Mouse (Mus musculus): ENCODE results near the gene Snx9. TPM values are rescaled to one million over a fixed set of nuclear protein-coding genes. Genes with fewer than 3 reads are reported as not detected.

The Snx9 gene
- total RNA-seq, 1 experiment: 8.8 TPM

DNA sequence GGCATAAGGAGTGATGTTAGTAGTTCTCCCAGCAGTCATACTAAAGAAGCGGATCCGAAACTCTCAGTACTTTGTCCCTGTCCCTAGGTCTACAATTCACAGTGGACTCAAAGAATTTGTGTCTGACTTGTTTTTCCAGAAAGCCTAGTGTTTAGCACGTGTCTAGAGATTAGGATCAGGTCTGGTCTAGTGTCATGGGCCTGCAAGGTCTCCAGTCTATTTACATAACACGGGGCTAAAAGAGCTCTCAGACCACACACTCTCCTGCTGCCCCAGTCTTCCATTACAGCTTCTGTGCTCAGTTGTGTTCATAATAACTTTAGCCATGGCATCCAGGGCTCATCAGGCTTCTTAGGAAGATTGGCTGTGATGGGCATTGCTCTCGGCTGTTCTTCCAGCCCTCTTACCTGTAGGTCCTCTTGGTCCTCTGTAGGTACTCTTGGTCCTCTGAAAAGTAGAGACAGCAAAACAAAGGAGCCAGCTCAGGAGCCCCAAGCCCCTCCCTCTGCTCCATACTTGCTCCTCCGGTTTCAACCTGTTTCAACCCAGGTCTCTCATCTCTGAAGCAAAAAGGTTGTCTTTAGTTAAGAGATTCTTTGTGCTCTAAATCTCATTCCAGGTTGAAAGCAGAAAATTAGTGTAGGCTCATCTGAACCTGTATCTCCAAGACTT is 62.6 kb downstream of the Snx9 start:
- Histone ChIP-seq H3K9me3 (ENCODE audit: control insufficient read depth, insufficient read depth, low read depth, low read length) (no peaks in the 10 kb centered on the region), H3K4me3 (ENCODE audit: insufficient read depth in 1 of 2, low read depth in 1 of 2, low read length in 2 of 2, poor library complexity in 1 of 2, severe bottlenecking in 1 of 2) (no peak overlapping the region), H3K36me3 (ENCODE audit: control insufficient read depth, insufficient read depth, low read length, poor library complexity, severe bottlenecking) (no peaks in the 10 kb centered on the region), H3K9ac (ENCODE audit: insufficient read depth, low read depth, low read length, poor library complexity, severe bottlenecking) (no peak overlapping the region), H3K4me1 (ENCODE audit: control insufficient read depth in 2 of 2, insufficient read depth in 2 of 2, low read length in 2 of 2, poor library complexity in 1 of 2) (peaks cover 4 to 17% of the 10 kb centered on the region in 2 experiments; a peak in 3 of 4 replicates), H3K27ac (ENCODE audit: insufficient read depth, low read depth, low read length, poor library complexity, severe bottlenecking) (0 out of 2 replicates have a peak overlapping the region, but pooled peaks have one; percentile 1)
- in situ Hi-C loops (cut with MboI; ENCODE audit: low sequenced_read_pairs in 2 of 2, unreplicated experiment in 2 of 2): no loop called here
- no peak for DNase-seq (ENCODE audit: low read depth, low spot score)
- TF ChIP-seq CHD2 (IDR thresholded peaks at IDR 0.05; ENCODE audit: low read depth, low read length): no peak
- TF ChIP-seq MAFK (IDR thresholded peaks at IDR 0.05; ENCODE audit: insufficient read depth, low read depth, low read length): no peak
- no peak for TF ChIP-seq HCFC1 (IDR thresholded peaks at IDR 0.05; ENCODE audit: borderline replicate concordance, insufficient read depth, low read length)
- no peak for TF ChIP-seq ZC3H11A (IDR thresholded peaks at IDR 0.05; ENCODE audit: borderline replicate concordance, low read depth, low read length)
- TF ChIP-seq ZNF384 (IDR thresholded peaks at IDR 0.05; ENCODE audit: low read depth, low read length): no peak

DNA sequence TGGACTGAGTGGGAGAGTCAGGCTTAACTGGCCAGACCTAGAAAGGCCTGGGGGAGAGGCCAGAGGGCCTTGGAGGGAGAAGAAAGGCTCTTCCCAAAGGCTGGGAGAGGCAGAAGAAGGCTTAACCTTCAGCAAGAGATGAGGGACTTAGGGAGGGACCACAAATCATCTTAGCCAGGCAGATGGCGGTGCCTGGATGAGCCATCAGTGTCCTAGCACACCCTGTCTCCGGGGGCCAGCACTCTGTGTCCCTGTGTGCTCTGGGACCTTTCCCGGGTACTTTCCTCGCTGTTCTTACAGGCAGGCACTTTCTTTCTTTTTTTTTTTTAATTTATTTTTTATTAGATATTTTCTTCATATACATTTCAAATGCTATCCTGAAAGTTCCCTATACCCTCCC is 68.6 kb downstream of the Snx9 start:
- no peak overlapping the region for H3K27ac ChIP-seq (ENCODE audit: insufficient read depth, low read depth, low read length, poor library complexity, severe bottlenecking)
- TF ChIP-seq HCFC1 (IDR thresholded peaks at IDR 0.05; ENCODE audit: borderline replicate concordance, insufficient read depth, low read length): no peak
- TF ChIP-seq CHD2 (IDR thresholded peaks at IDR 0.05; ENCODE audit: low read depth, low read length): no peak
- no peak for TF ChIP-seq ZC3H11A (IDR thresholded peaks at IDR 0.05; ENCODE audit: borderline replicate concordance, low read depth, low read length)
- TF ChIP-seq ZNF384 (IDR thresholded peaks at IDR 0.05; ENCODE audit: low read depth, low read length): no peak
- TF ChIP-seq MAFK (IDR thresholded peaks at IDR 0.05; ENCODE audit: insufficient read depth, low read depth, low read length): no peak
- H3K4me1 ChIP-seq (ENCODE audit: control insufficient read depth in 2 of 2, insufficient read depth in 2 of 2, low read length in 2 of 2, poor library complexity in 1 of 2): peaks cover 0 to 3% of the 10 kb centered on the region in 2 experiments; a peak in 1 of 4 replicates
- H3K4me3 ChIP-seq (ENCODE audit: insufficient read depth in 1 of 2, low read depth in 1 of 2, low read length in 2 of 2, poor library complexity in 1 of 2, severe bottlenecking in 1 of 2): no peak overlapping the region
- H3K36me3 ChIP-seq (ENCODE audit: control insufficient read depth, insufficient read depth, low read length, poor library complexity, severe bottlenecking): no peaks in the 10 kb centered on the region; the same call in 1 of the 2 replicates
- in situ Hi-C loops (cut with MboI; ENCODE audit: low sequenced_read_pairs in 2 of 2, unreplicated experiment in 2 of 2): no loop called here
- no peak overlapping the region for H3K9ac ChIP-seq (ENCODE audit: insufficient read depth, low read depth, low read length, poor library complexity, severe bottlenecking)
- DNase-seq (ENCODE audit: low read depth, low spot score): no peak
- H3K9me3 ChIP-seq (ENCODE audit: control insufficient read depth, insufficient read depth, low read depth, low read length): no peaks in the 10 kb centered on the region

- in situ Hi-C loops (cut with MboI; ENCODE audit: low sequenced_read_pairs in 2 of 2, unreplicated experiment in 2 of 2): no loop called here
- peaks cover 0 to 3% of the 10 kb centered on the region in 2 experiments; a peak in 1 of 4 replicates for H3K4me1 ChIP-seq (ENCODE audit: control insufficient read depth in 2 of 2, insufficient read depth in 2 of 2, low read length in 2 of 2, poor library complexity in 1 of 2)
- no peak for DNase-seq (ENCODE audit: low read depth, low spot score)
- no peaks in the 10 kb centered on the region for H3K9me3 ChIP-seq (ENCODE audit: control insufficient read depth, insufficient read depth, low read depth, low read length)
- TF ChIP-seq ZC3H11A (IDR thresholded peaks at IDR 0.05; ENCODE audit: borderline replicate concordance, low read depth, low read length): no peak
- no peak for TF ChIP-seq CHD2 (IDR thresholded peaks at IDR 0.05; ENCODE audit: low read depth, low read length)
- TF ChIP-seq MAFK (IDR thresholded peaks at IDR 0.05; ENCODE audit: insufficient read depth, low read depth, low read length): no peak
- no peak for TF ChIP-seq HCFC1 (IDR thresholded peaks at IDR 0.05; ENCODE audit: borderline replicate concordance, insufficient read depth, low read length)
- no peak for TF ChIP-seq ZNF384 (IDR thresholded peaks at IDR 0.05; ENCODE audit: low read depth, low read length)
- H3K27ac ChIP-seq (ENCODE audit: insufficient read depth, low read depth, low read length, poor library complexity, severe bottlenecking): no peak overlapping the region; the same call in 1 of the 2 replicates
- no peaks in the 10 kb centered on the region; the same call in 1 of the 2 replicates for H3K36me3 ChIP-seq (ENCODE audit: control insufficient read depth, insufficient read depth, low read length, poor library complexity, severe bottlenecking)
- no peak overlapping the region for H3K9ac ChIP-seq (ENCODE audit: insufficient read depth, low read depth, low read length, poor library complexity, severe bottlenecking)
- no peak overlapping the region for H3K4me3 ChIP-seq (ENCODE audit: insufficient read depth in 1 of 2, low read depth in 1 of 2, low read length in 2 of 2, poor library complexity in 1 of 2, severe bottlenecking in 1 of 2)
Observed at GRCm38 (mm10) chr17:5911591-5911990, 70.5 kb downstream of the Snx9 start.

GRCm38 (mm10) chr17:5912797-5913196 is 71.7 kb downstream of the Snx9 start:
- DNase-seq (ENCODE audit: low read depth, low spot score): no peak

More at GRCm38 (mm10) chr17:5912797-5913196, 71.7 kb downstream of the Snx9 start:
- Histone ChIP-seq H3K9me3 (ENCODE audit: control insufficient read depth, insufficient read depth, low read depth, low read length) (no peaks in the 10 kb centered on the region), H3K9ac (ENCODE audit: insufficient read depth, low read depth, low read length, poor library complexity, severe bottlenecking) (no peak overlapping the region), H3K27ac (ENCODE audit: insufficient read depth, low read depth, low read length, poor library complexity, severe bottlenecking) (no peak overlapping the region), H3K36me3 (ENCODE audit: control insufficient read depth, insufficient read depth, low read length, poor library complexity, severe bottlenecking) (no peaks in the 10 kb centered on the region; the same call in 1 of the 2 replicates), H3K4me3 (ENCODE audit: insufficient read depth in 1 of 2, low read depth in 1 of 2, low read length in 2 of 2, poor library complexity in 1 of 2, severe bottlenecking in 1 of 2) (no peak overlapping the region), H3K4me1 (ENCODE audit: control insufficient read depth in 2 of 2, insufficient read depth in 2 of 2, low read length in 2 of 2, poor library complexity in 1 of 2) (peaks cover 0 to 3% of the 10 kb centered on the region in 2 experiments; a peak in 1 of 4 replicates)
- TF ChIP-seq HCFC1 (IDR thresholded peaks at IDR 0.05; ENCODE audit: borderline replicate concordance, insufficient read depth, low read length) (no peak), ZC3H11A (IDR thresholded peaks at IDR 0.05; ENCODE audit: borderline replicate concordance, low read depth, low read length) (no peak), MAFK (IDR thresholded peaks at IDR 0.05; ENCODE audit: insufficient read depth, low read depth, low read length) (no peak), ZNF384 (IDR thresholded peaks at IDR 0.05; ENCODE audit: low read depth, low read length) (no peak), CHD2 (IDR thresholded peaks at IDR 0.05; ENCODE audit: low read depth, low read length) (no peak)
- in situ Hi-C loops (cut with MboI; ENCODE audit: low sequenced_read_pairs in 2 of 2, unreplicated experiment in 2 of 2): no loop called here

Data from ES-E14 (cell line).